Mouse (Mus musculus) cerebellum, postnatal 10 days (tissue): ENCODE measurements around the gene Os9.

Source experiments
- DNase-seq, 2 experiments: peaks; one replicate each; pipeline ENCODE4 v3.0.0; 2021; ENCODE audit warnings: mixed read lengths in 2 of 2

The Os9 gene

GRCm38 (mm10) chr10:127061513-127061912 is 59.4 kb downstream of the Os9 start:
- DNase-seq = no peak

GRCm38 (mm10) chr10:127061085-127061484 is 59.8 kb downstream of the Os9 start:
- DNase-seq = no peak

- DNase-seq = peak; percentile 91 to 94
Measured at GRCm38 (mm10) chr10:127059968-127060916, 60.7 kb downstream of the Os9 start, which contains the start of gene March9. Gene March9, minus strand, starts transcription at chr10:127060184.

GRCm38 (mm10) chr10:127059174-127059967 is 61.6 kb downstream of the Os9 start:
- peak; percentile 71 to 73 for DNase-seq

- peak in 1 of 2 experiments; percentile 45 for DNase-seq
Measured at GRCm38 (mm10) chr10:127058708-127059107, 62.2 kb downstream of the Os9 start.

- peak; percentile 92 to 94 for DNase-seq
Measured at GRCm38 (mm10) chr10:127058161-127058560, 62.8 kb downstream of the Os9 start.

DNA sequence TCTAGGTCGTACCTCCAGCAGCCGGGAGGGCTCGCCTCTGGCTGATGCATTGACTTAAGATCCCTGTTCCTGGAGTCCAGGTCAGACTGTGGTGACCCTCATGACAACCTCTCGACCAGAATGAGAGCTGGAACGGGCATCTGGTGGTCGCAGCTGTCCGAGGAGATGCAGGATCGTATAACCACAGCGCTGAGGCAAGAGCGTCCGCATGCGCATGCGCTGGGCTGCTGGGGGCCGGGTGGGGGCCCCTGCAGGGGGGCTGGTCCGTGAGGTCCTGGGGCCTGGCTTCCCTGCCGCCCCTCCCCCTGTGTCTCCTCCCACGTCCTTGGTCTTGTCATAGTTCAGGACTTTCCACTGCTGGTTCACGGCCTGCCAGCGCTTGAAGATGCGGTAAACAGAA is 64.4 kb downstream of the Os9 start:
- no peak for DNase-seq

DNA sequence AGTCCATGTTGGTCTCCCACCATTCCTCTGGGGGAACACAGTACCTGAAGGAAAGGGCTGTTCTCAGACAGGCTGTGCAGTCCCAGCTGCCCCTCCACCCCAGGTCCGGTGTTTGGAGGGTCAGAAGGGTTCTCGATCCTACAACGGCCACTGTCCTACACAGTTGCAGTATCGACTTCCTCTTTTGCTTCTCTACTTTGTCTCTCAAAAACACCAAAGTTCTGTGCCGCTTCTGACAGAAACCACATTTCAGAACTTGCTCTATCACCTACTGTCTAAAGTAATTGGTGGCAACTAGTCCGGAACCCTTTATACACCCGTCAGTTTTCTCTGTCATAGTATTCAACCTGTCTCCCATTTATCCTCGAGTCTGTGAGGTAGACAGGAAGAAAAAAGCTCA is 65.5 kb downstream of the Os9 start:
- DNase-seq = no peak

DNA sequence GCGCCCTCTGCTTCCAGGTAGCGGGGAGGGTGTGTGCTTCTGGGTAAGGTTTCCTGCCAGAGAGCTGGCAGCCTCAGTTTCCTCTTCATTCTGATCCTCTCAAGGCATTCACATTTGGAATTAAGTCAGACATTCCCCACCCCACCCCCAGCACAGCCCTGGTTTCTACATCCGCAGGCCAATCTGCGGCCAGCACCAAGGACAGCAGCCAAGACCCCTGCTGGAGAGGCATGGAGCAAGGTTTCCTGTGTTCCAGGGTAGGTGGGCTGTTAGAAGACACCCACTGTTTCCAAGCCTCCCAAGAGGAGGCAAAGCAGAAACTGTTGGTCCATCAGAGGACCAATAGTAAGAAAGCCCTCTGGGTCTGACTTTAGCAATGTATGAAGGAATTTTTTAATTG is 66.3 kb downstream of the Os9 start:
- peak in 1 of 2 experiments; percentile 48 for DNase-seq

DNA sequence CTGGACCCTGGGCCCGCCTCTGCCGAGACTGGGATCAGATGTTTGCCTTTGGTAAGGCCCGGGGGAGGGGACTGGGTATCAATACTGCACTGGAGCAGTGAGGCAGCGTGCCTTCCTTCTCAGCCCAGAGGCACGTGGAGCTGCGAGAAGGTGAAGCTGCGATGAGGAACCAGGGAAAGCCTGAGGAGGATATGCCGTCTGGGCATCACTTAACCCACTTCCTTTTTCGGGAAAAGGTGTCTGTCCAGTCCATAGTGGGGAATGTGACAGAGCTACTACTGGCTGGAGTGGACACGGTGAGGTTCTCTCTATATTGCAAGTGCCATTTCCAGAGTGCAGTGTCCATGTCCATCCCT is 70.8 kb downstream of the Os9 start:
- DNase-seq = no peak

- DNase-seq = peak in 1 of 2 experiments; percentile 14
Measured at GRCm38 (mm10) chr10:127049395-127050118, 71.4 kb downstream of the Os9 start.

DNA sequence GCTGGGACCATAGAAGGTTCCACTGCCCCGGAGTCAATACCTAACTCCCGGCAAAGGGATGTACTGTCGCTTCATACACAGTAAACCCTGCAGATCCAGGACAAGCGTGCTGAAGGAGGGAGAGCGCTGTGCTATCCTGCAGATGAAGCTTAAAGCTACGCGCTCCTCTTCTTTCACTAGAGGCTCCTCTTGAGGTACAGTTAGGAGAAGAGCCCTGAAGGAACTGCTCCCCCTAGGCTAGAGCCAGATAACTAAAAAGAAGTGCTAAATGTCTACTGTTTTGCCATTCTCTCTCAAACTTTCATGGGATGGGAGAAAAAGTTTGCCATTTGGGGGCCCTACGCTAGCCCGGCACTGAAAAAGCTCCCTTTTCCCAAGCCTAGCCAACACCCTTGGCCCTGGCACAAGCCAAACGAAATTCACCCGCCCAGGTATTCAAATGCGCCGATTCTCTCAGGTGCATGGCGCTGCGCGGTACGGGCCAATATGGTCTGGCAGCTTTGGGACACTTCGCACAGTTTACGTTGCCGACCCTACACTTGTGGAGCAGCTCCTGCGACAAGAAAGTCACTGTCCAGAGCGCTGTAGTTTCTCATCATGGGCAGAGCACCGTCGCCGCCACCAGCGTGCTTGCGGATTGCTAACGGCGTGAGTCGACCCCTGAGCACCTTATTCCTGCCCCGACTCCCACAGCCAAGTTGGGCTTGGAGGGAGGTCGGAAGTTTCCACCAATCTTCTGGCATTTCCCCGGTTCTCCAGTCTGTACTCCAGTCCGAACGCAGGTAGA is 72.1 kb downstream of the Os9 start:
- peak in 1 of 2 experiments; percentile 9 for DNase-seq

DNA sequence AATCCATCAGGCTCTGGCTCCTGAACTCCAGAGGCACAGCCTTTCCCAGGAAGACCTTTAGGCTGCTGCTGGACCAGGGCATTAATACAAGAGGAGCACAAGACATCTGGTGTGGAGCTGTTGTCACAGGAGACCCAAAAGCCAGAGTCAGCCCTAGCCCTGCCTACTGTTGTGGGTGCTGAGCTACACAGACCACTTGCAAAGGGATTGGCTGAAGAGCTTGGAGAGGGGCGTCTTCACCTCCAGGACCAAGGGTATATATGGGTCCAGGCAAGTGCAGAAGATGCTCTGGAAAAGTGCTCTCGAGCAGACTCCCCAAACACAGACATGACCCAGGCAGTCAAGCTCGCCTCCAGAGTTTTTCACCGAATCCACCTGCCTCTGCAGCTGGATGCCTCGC is 73.0 kb downstream of the Os9 start, which contains the start of gene Cyp27b1:
Cyp27b1 (plus strand) TSS at position 297 of the 400 bp plus-strand sequence.
- DNase-seq = no peak
